In genomic region chr17:33089220-33089949, GRCm38 (mm10) we compare ENCODE assay signal across 7 mouse cellular contexts. TPM values are rescaled to one million over a fixed set of nuclear protein-coding genes. Genes with fewer than 3 reads are reported as not detected.
A peak's percentile ranks its signal among the peaks of the same experiment; 100 is the strongest.
DNase-seq lines count a peak whose midpoint lies in the region; ATAC-seq lines count a peak whose summit lies in the region.

Gene Zfp563, plus strand, starts transcription at chr17:33089310.

- no peaks in the 10 kb centered on the region for H3K9me3 ChIP-seq in embryonic facial prominence, embryonic 11.5 days (replicated peaks; ENCODE audit: control insufficient read depth, low read length)
- no peaks in the 10 kb centered on the region for H3K9me3 ChIP-seq in limb, embryonic 10.5 days (replicated peaks)
- no peaks in the 10 kb centered on the region for H3K9me3 ChIP-seq in midbrain, embryonic 13.5 days

- H3K27me3 ChIP-seq in embryonic facial prominence, embryonic 11.5 days (ENCODE audit: control insufficient read depth, insufficient read depth, low read length): no peaks in the 10 kb centered on the region
- no peaks in the 10 kb centered on the region for H3K27me3 ChIP-seq in limb, embryonic 10.5 days (ENCODE audit: low read depth, poor library complexity, severe bottlenecking)
- H3K27me3 ChIP-seq in midbrain, embryonic 13.5 days: no peaks in the 10 kb centered on the region

- H3K36me3 ChIP-seq in embryonic facial prominence, embryonic 11.5 days (replicated peaks; ENCODE audit: control insufficient read depth, insufficient read depth, low read depth, low read length): no peaks in the 10 kb centered on the region
- no peaks in the 10 kb centered on the region for H3K36me3 ChIP-seq in limb, embryonic 10.5 days
- no peaks in the 10 kb centered on the region for H3K36me3 ChIP-seq in midbrain, embryonic 13.5 days

- peak; percentile 97 for DNase-seq in adrenal gland, postnatal 14 days
- DNase-seq in embryonic facial prominence, embryonic 11.5 days (ENCODE audit: low spot score): peak; percentile 91
- peak; percentile 97 for DNase-seq in kidney, adult 11 months
- DNase-seq in limb, embryonic 10.5 days (ENCODE audit: low spot score): peak; percentile 90
- DNase-seq in spleen, adult 12 weeks (ENCODE audit: low spot score): peak; percentile 73

- H3K4me3 ChIP-seq in embryonic facial prominence, embryonic 11.5 days (ENCODE audit: low read depth, low read length): peak within 1 kb of the TSS; percentile 54
- peak within 1 kb of the TSS; percentile 70 for H3K4me3 ChIP-seq in limb, embryonic 10.5 days
- H3K4me3 ChIP-seq in midbrain, embryonic 13.5 days (replicated peaks): peak within 1 kb of the TSS; percentile 57

- 4% methylated on average over 34 of the region's 34 CpGs for WGBS in embryonic facial prominence, embryonic 11.5 days
- WGBS in limb, embryonic 10.5 days: 5% methylated on average over 34 of the region's 34 CpGs
- 4% methylated on average over 34 of the region's 34 CpGs for WGBS in midbrain, embryonic 13.5 days

- peak within 1 kb of the TSS; percentile 62 for H3K4me2 ChIP-seq in embryonic facial prominence, embryonic 11.5 days (ENCODE audit: low read depth, low read length)
- H3K4me2 ChIP-seq in midbrain, embryonic 13.5 days (replicated peaks): peak within 1 kb of the TSS; percentile 72

- ATAC-seq in embryonic facial prominence, embryonic 11.5 days (replicated peaks; ENCODE audit: insufficient number of reproducible peaks, low FRiP score, low TSS enrichment, low read depth): peak; percentile 94
- ATAC-seq in granulocyte monocyte progenitor cell, adult 5-6 weeks (replicated peaks; ENCODE audit: poor library complexity, severe bottlenecking): peak; percentile 90
- peak; percentile 94 for ATAC-seq in midbrain, embryonic 13.5 days

- H3K27ac ChIP-seq in embryonic facial prominence, embryonic 11.5 days (replicated peaks; ENCODE audit: low read depth, low read length): peak within 1 kb of the TSS; percentile 67
- H3K27ac ChIP-seq in limb, embryonic 10.5 days: peak within 1 kb of the TSS; percentile 88
- peak within 1 kb of the TSS; percentile 82 for H3K27ac ChIP-seq in midbrain, embryonic 13.5 days

- H3K9ac ChIP-seq in embryonic facial prominence, embryonic 11.5 days (replicated peaks; ENCODE audit: low read length): peak within 1 kb of the TSS; percentile 78
- peak within 1 kb of the TSS; percentile 74 for H3K9ac ChIP-seq in midbrain, embryonic 13.5 days (replicated peaks)

- no peaks in the 10 kb centered on the region for H3K4me1 ChIP-seq in embryonic facial prominence, embryonic 11.5 days (ENCODE audit: control insufficient read depth, insufficient read depth, low read length)
- H3K4me1 ChIP-seq in limb, embryonic 10.5 days: peaks cover 13% of the 10 kb centered on the region
- H3K4me1 ChIP-seq in midbrain, embryonic 13.5 days (replicated peaks): peaks cover 25% of the 10 kb centered on the region

RNA-seq across cellular contexts. Expression of gene Zfp563, which starts in this region (rescaled TPM):
- 7.4 and 9.5 TPM in 2 replicates for total RNA-seq in adrenal gland, postnatal 14 days (2021)
- 9.8 and 11.2 TPM in 2 replicates for polyA plus RNA-seq in embryonic facial prominence, embryonic 11.5 days (2014; fragmentation: Nextera tagmentation; extraction: Ambion mirVana)
- 1.2 and 12.9 TPM in 2 replicates for total RNA-seq in granulocyte monocyte progenitor cell, adult 5-6 weeks (2014; fragmentation: Nextera tagmentation)
- total RNA-seq in granulocyte monocyte progenitor cell, adult 5-6 weeks (2017): 1.6 and 3.3 TPM in 2 replicates
- 5.9 and 8.6 TPM in 2 replicates for polyA plus RNA-seq in limb, embryonic 10.5 days (2016; fragmentation: Nextera tagmentation; extraction: Ambion mirVana)
- 21.6 and 23.4 TPM in 2 replicates for polyA plus RNA-seq in midbrain, embryonic 13.5 days (2015; fragmentation: Nextera tagmentation; extraction: Ambion mirVana)

Comparison
In these comparisons a context has a peak if more than half of its experiments do, and no peak if none do; other contexts are left out.
1. Peak in every context shown above with its lines: DNase-seq, ATAC-seq, H3K4me3 ChIP-seq and H3K27ac ChIP-seq.